Mouse (Mus musculus) small intestine, adult 2 months (tissue): ENCODE data around the gene Mmp20. TPM values are rescaled to one million over a fixed set of nuclear protein-coding genes. Genes with fewer than 3 reads are reported as not detected.

Experiments
- H3K27ac ChIP-seq: fragments of 200-500 bp; 2 replicates; pipeline ENCODE4 v1.5.1; 2012; ENCODE audit warnings: low read depth, low read length, control low read depth, inconsistent platforms; ENCODE audit not compliant: insufficient read depth
- H3K27me3 ChIP-seq: fragments of 200-500 bp; 2 replicates; pipeline ENCODE4 v1.6.1; 2012; ENCODE audit warnings: mild to moderate bottlenecking, moderate library complexity, low read length, inconsistent platforms; ENCODE audit not compliant: control insufficient read depth, insufficient read depth
- H3K36me3 ChIP-seq: fragments of 200-500 bp; 2 replicates; pipeline ENCODE4 v1.6.1; 2012; ENCODE audit warnings: mild to moderate bottlenecking, low read length, control low read depth, inconsistent platforms; ENCODE audit not compliant: control insufficient read depth, insufficient read depth
- H3K4me1 ChIP-seq: fragments of 200-500 bp; 2 replicates; pipeline ENCODE4 v1.6.1; 2012; ENCODE audit warnings: low read length, inconsistent platforms, mixed read lengths; ENCODE audit not compliant: control insufficient read depth, insufficient read depth, insufficient read length
- H3K4me3 ChIP-seq: fragments of 200-500 bp; 2 replicates; pipeline ENCODE4 v1.5.1; 2012; ENCODE audit warnings: low read depth, mild to moderate bottlenecking, control low read depth, inconsistent platforms, low read length, moderate library complexity
- CTCF ChIP-seq: fragments of 200-500 bp; IDR thresholded peaks from 2 replicates; pipeline ENCODE4 v1.5.1; 2012; ENCODE audit warnings: low read depth, mild to moderate bottlenecking, control low read depth, inconsistent platforms, low read length, moderate library complexity, mixed read lengths; ENCODE audit not compliant: insufficient replicate concordance, insufficient read length; ENCODE audit errors: extremely low read depth
- POLR2A ChIP-seq: fragments of 200-500 bp; IDR thresholded peaks from 2 replicates; pipeline ENCODE4 v1.6.1; 2012; ENCODE audit warnings: low read depth, mild to moderate bottlenecking, control low read depth, inconsistent platforms, low read length, moderate library complexity
- WGBS: fragments of 180-500 bp; shearing (Covaris S2); methylation state at CpG from one replicate; pipeline ENCODE4 v1.1.7; 2018; 5-methylcytosine and 5-hydroxymethylcytosine counted together
- polyA plus RNA-seq: library from polyadenylated mRNA; depleted of rRNA; stranded (reverse); fragments of >200 nt; gene quantifications from 2 replicates; pipeline ENCODE4 v1.2.3, GENCODE M21; 2012; rRNA removed

Mmp20 gene
- 0.04 TPM in 1 of 2 replicates, not detected in the other for polyA plus RNA-seq

DNA sequence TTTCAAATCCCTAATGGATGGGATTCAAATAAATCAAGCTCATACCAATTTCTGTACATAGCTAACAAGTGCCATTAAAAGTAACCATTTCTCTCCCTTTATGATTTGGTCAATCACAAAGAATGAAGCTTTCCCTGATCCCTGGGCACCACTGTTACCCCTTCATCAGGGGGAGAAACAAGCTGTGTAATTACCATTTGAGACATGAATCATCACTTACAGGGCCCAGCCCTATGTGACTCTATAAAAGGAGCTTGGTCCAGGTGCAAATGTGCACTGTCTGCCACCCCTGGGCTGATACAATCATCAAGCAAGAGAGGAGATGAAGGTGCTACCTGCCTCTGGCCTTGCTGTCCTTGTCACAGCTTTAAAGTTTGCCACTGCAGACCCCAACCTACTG lies at the start of gene Mmp20:
Gene Mmp20 (plus strand): TSS at position 301 of the 400 bp plus-strand sequence.
- Histone ChIP-seq H3K27me3 (no peaks in the 10 kb centered on the region), H3K27ac (no peak within 1 kb of the TSS), H3K4me1 (no peaks in the 10 kb centered on the region), H3K36me3 (no peaks in the 10 kb centered on the region), H3K4me3 (no peak within 1 kb of the TSS)
- no peak for TF ChIP-seq CTCF
- TF ChIP-seq POLR2A, result no peak

DNA sequence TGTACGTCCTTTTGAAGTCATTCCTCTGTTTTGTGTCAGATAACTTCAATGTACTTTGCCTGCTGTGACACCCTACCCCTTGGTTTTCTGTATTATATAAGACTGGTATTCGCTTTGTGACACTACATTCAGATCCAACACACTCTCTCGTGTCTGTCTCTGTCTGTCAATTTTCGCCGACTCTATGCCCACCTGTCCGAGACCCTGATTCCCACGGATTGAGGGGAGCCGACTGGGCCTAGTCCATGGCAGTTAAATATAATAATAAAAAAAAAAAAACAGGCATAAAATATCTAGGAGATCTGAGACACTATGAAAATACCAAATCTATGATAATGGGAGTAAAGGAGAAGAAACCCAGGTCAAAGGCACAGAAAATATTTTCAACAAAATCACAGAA lies 38.0 kb upstream of the Mmp20 start:
- H3K27me3 ChIP-seq, result no peaks in the 10 kb centered on the region
- 72% methylated on average over 8 of the region's 8 CpGs for WGBS
- TF ChIP-seq CTCF (no peak), POLR2A (no peak)
- no peak overlapping the region for H3K4me3 ChIP-seq
- peaks cover 4% of the 10 kb centered on the region; the same call in 1 of the 2 replicates for H3K4me1 ChIP-seq
- H3K36me3 ChIP-seq, result no peaks in the 10 kb centered on the region
- H3K27ac ChIP-seq, result no peak overlapping the region

DNA sequence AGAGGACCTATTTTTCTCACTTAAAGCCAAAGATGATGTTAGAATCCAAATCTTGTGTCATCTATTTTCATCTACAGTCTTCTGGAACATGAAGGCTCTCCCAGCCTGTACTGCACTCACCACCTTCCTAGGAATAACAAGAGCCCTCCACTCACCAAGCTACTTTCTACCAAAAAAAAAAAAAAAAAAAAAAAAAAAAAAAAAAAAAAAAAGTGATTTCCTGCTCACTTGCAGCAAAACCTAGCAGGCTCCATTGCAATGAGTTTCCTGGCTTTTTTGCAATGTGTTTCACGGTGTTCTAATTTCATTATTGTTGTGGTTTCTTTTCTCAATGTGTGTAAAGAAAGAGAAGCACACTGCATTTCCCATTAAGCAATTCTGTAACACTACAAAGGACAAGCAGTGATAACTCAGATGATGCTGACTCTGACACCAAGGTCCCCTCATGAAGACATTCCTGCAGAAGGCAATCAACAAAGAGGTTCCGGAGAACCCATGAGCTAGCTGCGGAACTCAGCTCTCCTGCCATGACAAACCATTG lies 34.7 kb upstream of the Mmp20 start:
- Histone ChIP-seq H3K27me3 (no peaks in the 10 kb centered on the region), H3K36me3 (no peaks in the 10 kb centered on the region), H3K27ac (no peak overlapping the region), H3K4me1 (peaks cover 5% of the 10 kb centered on the region; the same call in 1 of the 2 replicates), H3K4me3 (no peak overlapping the region)
- TF ChIP-seq POLR2A, result no peak
- no peak for TF ChIP-seq CTCF
- 91% methylated on average over 3 of the region's 3 CpGs for WGBS

DNA sequence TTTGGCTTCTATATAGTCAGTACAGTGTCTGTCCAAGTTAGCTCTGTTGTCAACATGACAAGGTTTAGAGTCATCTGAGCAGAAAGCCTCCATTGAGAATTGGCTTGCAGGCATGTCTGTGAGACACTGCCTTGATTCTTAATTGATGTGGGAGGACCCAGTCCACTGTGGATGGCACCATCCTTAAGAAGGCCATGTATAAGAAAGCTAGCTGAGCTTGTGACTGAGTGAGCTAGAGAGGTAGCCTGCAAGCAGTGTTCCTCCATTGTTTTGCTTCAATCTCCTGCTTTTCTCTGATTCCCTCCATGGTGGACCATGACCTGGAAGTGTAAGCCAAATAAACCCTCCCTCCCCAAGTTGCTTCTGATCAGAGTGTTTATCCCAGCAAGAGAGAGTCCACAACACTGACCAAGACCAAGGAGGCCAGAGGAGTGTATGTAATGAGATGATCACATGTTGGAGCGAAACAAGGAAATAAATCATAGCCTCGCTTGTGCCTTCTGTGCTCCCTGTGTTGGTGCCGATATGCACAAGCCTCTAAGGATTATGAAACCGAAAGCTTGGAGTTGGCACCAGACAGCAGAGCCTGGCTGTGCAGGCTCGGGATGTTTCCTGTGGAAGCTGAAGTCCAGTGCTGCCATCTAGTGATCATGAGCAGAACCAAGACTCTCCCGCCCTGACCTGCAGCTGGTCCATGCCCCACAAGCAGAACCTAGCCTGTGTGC lies 33.1 kb upstream of the Mmp20 start:
- under 1% methylated on average over 6 of the region's 6 CpGs for WGBS
- Histone ChIP-seq H3K4me3 (peak overlapping the region; percentile 27; the same call in 1 of the 2 replicates), H3K27me3 (no peaks in the 10 kb centered on the region), H3K36me3 (no peaks in the 10 kb centered on the region), H3K27ac (peak overlapping the region; percentile 61), H3K4me1 (peaks cover 5% of the 10 kb centered on the region; the same call in 1 of the 2 replicates)
- TF ChIP-seq POLR2A, result no peak
- peak; percentile 93; the same call in 1 of the 2 replicates for TF ChIP-seq CTCF

DNA sequence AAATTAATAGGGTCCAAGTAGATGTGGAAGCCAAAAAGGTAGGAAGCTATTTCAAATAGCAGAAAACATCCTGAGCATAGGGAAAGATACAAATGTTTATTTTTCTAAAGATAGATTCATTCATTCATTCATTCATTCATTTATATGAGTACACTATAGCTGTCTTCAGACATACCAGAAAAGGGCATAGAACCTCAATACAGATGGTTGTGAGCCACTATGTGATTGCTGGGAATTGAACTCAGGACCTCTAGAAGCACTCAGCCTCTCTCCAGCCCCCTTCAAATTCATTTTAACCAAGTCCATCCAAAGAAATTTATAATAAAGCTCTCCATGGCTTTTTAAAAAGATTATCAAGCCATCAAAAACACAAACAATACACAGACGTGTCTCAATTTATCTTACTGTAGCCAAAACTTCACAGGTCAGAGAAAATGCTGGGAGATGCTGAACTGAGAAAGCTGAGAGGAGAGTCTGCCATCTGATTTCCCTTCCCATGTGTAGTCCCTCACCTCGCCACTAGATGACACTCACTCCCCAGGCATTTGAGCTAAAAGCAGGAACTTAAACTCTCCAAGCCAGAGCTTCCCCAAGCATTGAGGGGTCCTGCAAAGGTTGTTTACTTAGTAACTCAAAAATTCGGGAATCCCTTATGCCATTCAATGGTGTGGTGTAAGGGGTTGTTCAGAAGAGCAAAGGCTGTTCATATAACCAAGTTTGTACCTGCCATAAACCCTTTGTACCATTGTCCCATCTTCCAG lies 24.9 kb upstream of the Mmp20 start:
- TF ChIP-seq CTCF (peak; percentile 74; the same call in 1 of the 2 replicates), POLR2A (no peak)
- H3K4me3 ChIP-seq, result no peak overlapping the region
- H3K4me1 ChIP-seq, result no peaks in the 10 kb centered on the region
- 0% methylated on average over 3 of the region's 3 CpGs for WGBS
- H3K27me3 ChIP-seq, result no peaks in the 10 kb centered on the region
- no peaks in the 10 kb centered on the region for H3K36me3 ChIP-seq
- no peak overlapping the region for H3K27ac ChIP-seq

DNA sequence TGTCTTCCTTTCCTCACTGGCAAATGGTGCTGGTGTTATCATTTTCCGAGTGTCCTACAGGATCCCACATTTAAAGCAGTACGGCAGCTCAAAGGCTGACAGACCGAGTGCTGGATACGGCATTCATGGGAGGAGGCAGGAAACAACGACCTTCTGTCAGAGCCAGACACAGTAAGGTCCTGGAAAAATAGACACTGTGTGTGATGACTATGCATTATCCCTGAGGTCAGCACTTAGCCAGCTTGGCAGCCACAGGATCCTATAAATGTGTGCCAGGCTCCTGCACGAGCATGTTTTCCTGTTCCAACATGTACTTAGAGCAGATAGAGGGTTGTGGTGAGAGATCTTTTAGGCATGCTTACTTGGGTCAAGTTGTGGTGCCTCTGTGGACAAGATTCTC lies 24.0 kb upstream of the Mmp20 start:
- WGBS, result 70% methylated on average over 6 of the region's 6 CpGs
- no peaks in the 10 kb centered on the region for H3K36me3 ChIP-seq
- no peaks in the 10 kb centered on the region for H3K27me3 ChIP-seq
- H3K27ac ChIP-seq, result no peak overlapping the region
- no peak overlapping the region for H3K4me3 ChIP-seq
- no peak for TF ChIP-seq CTCF
- no peaks in the 10 kb centered on the region for H3K4me1 ChIP-seq

DNA sequence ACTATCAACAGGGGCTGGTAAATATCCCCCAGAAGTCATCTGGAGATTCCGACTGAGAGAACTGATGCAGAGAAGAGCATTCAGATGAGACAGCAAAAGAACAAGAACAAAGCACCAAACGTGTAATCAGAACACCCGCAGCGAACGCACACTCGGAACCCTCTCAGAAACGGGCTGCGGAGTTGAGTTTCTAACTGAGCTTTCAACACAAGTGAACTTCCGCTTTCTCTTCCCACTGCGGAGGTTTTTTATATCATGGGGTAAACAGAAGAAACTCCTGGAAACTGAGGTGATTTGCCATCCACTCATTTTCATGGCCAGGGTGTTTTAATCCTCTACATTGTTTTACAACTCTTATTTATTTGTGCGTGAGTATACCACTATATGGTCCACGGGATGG lies 22.4 kb upstream of the Mmp20 start:
- H3K27me3 ChIP-seq, result no peaks in the 10 kb centered on the region
- WGBS, result 88% methylated on average over 12 of the region's 12 CpGs

More for the DNA sequence above, 22.4 kb upstream of the Mmp20 start:
- TF ChIP-seq POLR2A, result no peak
- no peak for TF ChIP-seq CTCF
- no peak overlapping the region for H3K27ac ChIP-seq
- H3K4me1 ChIP-seq, result no peaks in the 10 kb centered on the region
- H3K36me3 ChIP-seq, result no peaks in the 10 kb centered on the region
- no peak overlapping the region for H3K4me3 ChIP-seq
